Mouse (Mus musculus) thymus, postnatal 14 days (tissue): ENCODE data around the gene Csf2rb2.
"Not testable (repeated sequence)": the region's sequence is repeated elsewhere in the genome, so short reads cannot be mapped to it uniquely, and the experiment has no call there.

Experiments used
- DNase-seq: peaks from one replicate; pipeline ENCODE4 v3.0.0; 2021

The Csf2rb2 gene

DNA sequence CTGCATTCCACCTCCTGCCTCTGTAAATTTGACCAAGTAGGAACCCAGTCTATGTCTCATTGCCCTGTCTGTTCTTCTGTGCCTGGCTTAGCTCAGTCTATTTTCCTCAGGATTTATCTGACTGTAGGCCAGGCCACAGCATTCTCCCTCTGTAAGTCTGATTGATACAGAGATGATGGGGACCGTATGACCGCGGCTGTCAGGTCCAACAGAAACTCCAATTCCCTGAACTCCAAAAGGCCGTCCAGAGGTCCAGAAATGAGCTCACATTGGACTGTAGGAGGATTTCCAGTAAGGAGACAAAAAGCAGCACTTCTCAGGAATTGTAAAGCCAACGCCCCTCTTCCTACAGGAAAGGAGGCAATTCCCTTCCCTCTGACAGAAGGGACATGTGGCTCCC, 8.1 kb upstream of the Csf2rb2 start:
- DNase-seq = not testable (repeated sequence)

- DNase-seq = not testable (repeated sequence)
Measured at GRCm38 (mm10) chr15:78312421-78313233, 7.1 kb upstream of the Csf2rb2 start.

GRCm38 (mm10) chr15:78310971-78311370, 5.5 kb upstream of the Csf2rb2 start:
- no peak for DNase-seq

- DNase-seq = no peak
Measured at GRCm38 (mm10) chr15:78309865-78310264, 4.3 kb upstream of the Csf2rb2 start.

GRCm38 (mm10) chr15:78303665-78304233, 1.8 kb downstream of the Csf2rb2 start:
- DNase-seq = no peak

- no peak for DNase-seq
Measured at GRCm38 (mm10) chr15:78302718-78303117, 2.8 kb downstream of the Csf2rb2 start.

- DNase-seq = no peak
Measured at GRCm38 (mm10) chr15:78300773-78301172, 4.7 kb downstream of the Csf2rb2 start.

DNA sequence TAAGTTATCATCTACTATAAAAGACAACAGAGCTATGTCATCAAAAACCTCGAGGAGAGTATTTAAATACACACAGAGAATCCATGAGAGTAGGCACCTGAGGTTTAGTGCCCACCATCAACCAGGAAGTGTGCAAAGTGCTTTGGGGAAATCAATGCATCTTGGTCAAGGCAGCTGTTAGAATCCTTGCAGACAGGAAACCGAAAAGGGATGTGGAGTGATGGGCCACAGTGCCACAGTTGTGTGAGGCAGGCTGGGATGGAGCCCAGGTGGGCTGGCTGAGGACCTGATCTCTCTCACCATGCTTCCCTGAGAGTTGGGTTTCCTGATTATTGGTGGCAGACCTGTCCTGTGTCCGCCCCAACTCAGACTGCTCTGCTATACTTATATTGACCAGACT, 5.9 kb downstream of the Csf2rb2 start:
- DNase-seq = no peak

DNA sequence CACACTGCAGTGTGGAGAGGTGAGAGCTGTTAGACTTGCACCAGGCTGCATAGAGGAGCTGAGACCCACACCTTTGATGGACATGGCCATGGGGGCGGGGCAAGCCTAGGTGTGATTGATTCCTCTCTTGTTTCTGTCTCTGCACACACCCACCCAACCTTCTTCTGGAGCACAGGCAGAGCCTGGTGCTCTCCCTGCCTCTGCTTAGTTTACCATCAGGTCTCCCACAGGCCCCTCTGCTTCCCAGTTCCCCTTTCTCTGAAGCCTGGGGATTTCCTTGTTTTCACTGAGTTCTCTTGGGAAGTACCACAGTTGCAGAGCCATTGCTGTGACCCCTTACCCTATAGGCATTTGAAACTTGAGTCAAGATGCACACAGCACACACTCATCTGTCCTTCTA, 7.0 kb downstream of the Csf2rb2 start:
- no peak for DNase-seq

DNA sequence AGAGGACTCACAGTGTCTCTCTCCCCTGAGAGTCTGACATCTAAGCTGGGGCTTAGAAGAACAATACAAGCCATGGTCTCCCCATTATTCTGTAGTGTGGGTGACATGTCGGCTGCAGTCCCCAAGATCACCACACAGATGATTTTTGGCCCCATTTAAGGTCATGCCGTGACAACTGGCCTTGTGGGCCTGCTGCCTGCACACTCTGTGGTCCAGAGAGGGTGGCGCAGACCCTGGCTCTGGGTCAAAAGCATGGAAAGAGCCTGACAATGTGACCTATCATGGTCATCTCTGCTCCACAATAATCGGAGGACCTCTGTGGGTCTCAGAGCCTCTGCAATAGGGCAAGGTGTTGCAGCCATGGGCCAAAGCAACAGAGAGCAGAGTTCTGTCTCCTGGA, 11.8 kb downstream of the Csf2rb2 start:
- DNase-seq = no peak

DNA sequence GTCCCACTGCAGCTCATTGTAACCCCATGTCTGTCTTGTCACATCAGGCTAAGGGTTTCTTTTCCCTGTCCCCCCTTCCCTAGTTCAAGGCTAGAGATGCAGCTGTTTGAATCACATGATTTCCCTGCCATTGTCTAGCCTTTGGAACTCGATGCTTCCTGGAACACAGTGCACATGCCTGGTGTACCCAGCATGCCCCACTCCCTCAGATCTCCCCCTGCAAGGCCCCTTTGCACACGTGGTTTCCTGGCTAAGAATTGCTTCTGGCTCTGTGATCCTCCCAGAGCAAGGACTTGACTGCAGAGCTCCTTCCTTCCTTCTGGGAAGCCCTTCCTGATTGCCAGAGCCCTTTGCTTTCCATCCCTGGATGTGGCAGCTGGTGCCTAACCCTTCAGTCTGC, 12.3 kb downstream of the Csf2rb2 start:
- peak; percentile 35 for DNase-seq

DNA sequence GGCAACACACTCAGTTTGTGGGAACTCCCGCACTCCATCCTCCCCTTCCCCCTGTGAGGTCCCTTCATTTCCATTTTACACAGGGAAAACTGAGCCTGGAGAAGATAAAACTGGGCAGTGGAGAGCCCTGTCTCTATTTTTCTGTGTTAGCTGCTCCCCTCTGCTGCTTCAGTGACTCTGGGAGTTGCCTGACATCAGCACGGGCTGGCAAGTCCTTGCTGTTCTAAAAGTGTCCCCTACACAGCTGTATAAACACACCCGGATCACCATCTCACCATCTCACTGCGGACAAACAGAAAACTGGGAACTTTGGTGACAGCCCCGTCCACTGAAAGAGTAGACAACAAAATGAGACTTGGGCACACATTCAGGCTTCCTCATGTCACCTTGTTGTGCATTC, 15.7 kb downstream of the Csf2rb2 start:
- not testable (repeated sequence) for DNase-seq

GRCm38 (mm10) chr15:78287941-78288340, 17.6 kb downstream of the Csf2rb2 start:
- no peak for DNase-seq

DNA sequence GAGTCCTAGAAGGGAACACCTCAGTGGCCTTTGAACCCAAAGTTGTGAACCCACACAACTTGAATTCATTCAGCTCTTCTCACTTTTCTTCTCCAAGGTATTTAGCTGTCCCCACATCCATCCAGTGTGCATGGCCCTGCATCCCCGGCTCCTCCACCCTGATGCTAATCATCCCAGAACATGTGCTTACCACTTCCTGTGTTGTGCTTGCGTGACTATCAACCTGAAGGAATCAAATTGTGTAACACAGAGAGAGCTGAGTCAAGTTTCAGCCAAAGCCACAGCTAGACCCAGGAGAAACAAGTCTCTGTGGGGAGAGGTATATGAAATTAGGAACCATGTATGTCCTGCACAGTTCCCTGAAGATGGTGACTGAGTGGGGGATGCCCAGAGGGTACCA, 27.2 kb downstream of the Csf2rb2 start:
- no peak for DNase-seq

GRCm38 (mm10) chr15:78271208-78271607, 34.3 kb downstream of the Csf2rb2 start:
- no peak for DNase-seq

- no peak for DNase-seq
Measured at GRCm38 (mm10) chr15:78267865-78268264, 37.7 kb downstream of the Csf2rb2 start.

- DNase-seq = no peak
Measured at GRCm38 (mm10) chr15:78267441-78267840, 38.1 kb downstream of the Csf2rb2 start.

DNA sequence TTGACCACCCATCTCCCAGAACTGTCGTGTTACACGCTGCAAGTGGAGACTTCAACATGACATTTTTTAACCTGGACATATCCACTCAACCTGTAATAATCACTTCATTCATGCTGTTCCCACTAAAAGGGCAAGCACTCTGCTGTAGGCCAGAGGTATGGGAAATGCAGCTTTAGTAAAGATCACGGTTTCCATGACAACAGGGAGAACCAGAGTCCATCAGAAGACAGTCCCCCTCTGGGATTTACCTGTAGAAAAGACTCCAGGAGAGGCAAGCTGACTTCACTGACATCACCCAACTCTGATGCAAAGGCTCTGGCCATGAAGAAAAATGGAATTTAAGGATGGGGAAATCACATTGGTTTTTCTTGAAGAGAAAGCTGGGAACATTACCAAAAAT, 42.2 kb downstream of the Csf2rb2 start:
- no peak for DNase-seq

DNA sequence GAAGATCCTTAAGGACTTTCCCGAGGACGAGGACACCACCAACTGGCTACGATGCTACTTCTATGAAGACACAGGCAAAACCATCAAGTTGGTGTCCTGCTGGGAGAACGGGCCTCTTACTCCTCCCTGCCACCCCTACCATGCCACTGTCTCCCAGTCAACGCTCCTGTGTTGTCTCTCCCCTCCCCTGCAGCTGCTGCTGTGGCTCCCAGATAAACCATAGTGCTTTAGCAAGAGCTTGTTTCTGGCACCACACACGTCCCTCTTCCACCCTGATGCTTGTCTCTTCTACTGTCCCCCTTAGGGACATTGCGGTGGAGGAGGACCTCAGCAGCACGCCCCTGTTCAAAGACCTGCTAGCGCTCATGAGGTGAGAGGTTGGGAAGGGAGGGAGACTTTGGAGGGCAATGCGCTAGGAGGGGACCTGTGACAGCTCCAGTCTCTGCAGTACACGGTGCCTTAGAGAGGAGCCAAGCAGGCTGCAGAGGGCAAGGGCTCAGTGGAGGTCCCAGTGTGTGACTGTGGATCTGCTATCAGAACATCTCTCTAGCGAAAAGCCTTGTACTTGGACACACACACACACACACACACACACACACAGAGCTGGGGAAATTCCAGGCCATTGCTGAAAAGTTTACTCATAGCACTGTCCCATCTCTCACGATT, 44.7 kb downstream of the Csf2rb2 start:
- no peak for DNase-seq

DNA sequence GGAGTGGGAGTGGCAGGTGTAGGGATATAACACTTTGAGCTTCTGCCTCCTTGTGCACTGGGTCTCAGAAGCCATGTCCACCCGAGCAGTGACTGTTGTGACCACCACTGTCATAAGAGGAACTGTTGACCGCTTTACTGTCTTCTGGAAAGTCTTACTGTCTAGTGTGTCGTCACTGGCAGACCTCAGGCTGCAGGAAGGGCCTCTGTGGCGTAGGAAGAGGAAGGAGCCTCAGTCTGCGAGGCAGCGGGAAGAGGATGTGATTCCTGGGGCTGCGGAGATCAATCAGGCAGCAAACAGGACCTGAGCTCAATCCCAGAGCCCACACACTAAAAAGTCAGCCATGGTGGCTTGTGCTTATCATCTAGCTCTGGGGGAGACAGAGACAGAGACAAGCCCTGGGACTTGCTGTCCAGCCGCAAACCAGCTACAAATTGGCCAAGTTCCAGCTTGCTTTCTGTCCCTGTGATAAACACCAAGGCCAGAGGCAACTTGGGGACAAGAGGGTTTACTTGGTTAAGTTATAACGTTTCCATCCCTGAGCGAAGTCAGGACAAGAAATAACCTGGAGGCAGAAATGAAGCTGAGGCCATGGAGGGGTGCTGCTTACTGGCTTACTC, 47.2 kb downstream of the Csf2rb2 start:
- DNase-seq = no peak

GRCm38 (mm10) chr15:78257326-78258050, 48.0 kb downstream of the Csf2rb2 start:
- DNase-seq = peak; percentile 47

DNA sequence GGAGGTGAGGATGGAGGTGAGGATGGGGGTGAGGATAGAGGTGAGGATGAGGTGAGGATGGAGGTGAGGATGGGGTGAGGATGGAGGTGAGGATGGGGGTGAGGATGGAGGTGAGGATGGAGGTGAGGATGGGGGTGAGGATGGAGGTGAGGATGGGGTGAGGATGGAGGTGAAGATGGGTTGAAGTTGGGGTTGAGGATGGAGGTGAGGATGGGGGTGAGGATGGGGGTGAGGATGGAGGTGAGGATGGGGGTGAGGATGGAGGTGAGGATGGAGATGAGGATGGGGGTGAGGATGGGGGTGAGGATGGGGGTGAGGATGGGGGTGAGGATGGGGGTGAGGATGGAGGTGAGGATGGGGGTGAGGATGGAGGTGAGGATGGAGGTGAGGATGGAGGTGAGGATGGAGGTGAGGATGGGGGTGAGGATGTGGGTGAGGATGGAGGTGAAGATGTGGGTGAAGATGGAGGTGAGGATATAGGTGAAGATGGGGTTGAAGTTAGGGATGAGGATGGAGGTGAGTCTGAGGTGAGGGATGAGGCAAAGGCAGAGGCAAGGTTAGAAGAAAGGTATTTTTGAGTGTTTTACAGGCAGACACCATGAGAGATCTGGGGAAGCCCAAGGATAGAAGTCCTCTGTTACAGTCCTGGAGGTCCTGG, 48.8 kb downstream of the Csf2rb2 start:
- DNase-seq = not testable (repeated sequence)
